Mouse (Mus musculus): ENCODE measurements around the gene Wfdc16.
A peak's percentile ranks its signal among the peaks of the same experiment; 100 is the strongest.
"Not testable (repeated sequence)": the region's sequence is repeated elsewhere in the genome, so short reads cannot be mapped to it uniquely, and the experiment has no call there.

Gene Wfdc16

DNA sequence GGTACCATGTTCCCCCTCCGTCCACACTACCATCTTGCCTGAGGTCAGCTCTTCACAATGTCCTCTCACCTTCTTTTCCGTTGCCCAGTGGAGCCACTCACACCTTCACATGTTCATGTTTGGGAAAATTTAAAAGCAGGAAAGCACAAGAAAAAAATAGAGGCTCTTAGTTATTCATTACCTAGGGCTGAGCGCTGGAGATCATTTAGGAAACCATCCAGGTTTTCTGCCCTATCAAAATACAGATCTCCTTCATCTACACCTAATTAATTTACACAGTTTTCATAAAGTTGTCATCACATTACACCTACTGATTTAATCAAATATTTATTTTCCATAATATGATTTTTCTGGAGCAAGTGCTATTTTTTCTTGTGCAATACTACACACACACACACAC lies at the start of gene Wfdc16:
TSS of gene Wfdc16 (minus strand) at position 101 of the 400 bp plus-strand sequence.
- DNase-seq: no peak

DNA sequence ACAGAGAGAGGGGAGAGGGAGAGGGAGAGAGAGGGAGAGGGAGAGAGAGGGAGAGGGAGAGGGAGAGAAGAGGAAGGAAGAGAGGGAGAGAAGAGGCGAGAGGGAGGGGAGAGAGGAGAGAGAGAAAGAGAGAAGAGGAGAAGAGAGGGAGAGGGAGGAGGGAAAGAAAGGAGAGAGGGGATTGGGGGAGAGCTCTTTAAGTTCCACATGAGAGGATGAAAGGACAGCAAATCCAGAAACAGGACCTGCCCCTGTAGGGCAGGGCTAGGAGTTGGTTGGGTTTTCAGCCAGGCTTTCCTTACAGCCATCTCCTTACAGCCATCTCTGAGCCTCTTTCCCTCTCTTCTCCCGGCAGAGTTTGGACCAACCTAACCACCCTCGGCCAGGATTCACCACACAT lies 46.2 kb upstream of the Wfdc16 start, which contains the start of gene Wfdc13:
TSS of gene Wfdc13 (plus strand) at position 301 of the 400 bp plus-strand sequence.
- DNase-seq: no peak

DNA sequence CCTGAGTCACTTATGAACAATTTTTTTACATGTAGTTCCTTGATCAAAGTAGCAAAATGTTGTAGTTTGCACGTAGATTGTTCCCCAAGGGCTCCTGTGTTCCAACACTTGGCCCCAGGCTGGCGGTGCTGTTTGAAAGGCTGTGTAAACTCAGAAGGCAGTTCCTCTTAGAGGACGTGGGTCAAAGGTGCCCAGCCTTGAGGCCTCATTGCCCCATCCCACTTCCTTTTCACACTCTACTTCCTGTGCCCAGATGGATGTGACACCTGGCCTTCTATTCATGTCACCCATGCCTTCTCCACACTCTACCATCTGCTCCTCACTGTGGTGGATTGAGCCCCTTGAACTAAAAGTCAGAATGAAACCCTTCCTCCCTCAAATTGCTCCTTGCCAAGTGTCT lies 41.3 kb upstream of the Wfdc16 start:
- DNase-seq: no peak

DNA sequence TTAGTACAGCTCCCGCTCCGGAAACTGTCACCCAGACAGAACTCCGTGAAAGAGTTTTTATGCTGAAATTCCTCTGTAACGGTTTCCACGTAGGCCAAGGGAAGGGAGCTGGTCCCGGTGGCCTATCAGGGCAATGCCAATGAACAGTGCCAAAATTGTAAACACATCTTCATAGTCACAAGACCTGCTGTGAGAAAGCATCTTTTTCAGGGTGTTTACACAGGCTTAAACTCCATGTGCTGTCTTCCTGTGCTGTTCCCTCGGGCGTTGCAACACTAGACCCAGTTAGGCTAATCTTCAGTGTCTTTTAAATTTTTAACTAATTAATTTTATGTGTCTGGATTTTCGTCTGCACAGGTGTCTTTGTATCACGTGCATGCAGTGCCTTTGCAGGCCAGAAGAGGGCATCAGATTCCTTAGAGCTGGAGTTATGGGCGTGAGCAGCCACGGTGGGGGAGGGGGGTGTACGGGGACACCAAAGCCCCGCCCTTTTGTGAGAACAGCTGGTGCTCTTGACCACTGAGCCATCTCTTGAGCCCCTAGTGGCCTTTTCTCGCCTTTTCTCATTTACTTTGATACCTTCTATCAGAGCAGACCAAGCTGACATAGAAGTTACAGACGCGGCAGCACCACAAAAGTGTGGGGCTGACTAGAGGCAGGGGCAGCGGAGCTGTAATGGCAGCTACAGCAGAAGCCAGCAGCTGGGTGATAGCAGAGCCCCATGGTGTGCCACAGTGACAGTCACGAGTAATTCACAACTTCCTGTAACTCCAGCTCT lies 40.4 kb upstream of the Wfdc16 start:
- peak; percentile 93 for DNase-seq

DNA sequence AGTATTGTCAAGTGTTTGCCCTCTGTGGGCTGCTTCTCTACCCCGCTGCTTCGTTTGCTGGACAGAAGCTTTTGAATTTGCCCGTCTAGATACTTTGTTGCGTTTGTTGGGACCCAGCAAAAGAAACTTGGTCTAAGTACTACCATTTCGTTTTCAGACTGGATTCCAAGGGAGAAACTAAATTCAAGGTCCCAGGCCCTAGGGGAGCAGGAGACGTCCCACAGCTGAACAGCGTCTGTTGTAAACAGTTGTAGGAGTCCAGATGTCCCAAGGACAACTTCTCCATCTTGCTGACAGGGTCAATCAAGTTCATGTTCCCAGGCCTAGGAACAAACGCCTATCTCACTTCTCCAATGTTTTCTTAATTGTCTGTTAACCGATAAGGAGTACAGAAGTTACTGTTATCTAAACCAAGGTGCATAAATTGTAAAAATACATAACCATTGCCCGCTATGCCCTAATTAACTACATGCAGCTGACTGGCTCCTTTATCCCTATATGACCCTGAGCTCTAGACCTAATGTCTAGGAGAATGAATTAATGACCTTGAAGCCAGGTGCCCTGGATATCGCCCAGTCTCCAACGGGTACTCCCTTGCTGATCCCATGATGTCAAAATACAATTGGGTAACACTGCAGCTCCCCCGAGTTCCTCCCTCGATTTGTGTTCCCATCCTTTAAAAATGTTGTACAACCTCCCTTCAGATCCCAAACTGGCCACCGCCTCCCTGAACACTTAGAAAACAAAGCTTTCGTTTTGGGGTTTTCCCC lies 38.5 kb upstream of the Wfdc16 start:
- no peak for DNase-seq

DNA sequence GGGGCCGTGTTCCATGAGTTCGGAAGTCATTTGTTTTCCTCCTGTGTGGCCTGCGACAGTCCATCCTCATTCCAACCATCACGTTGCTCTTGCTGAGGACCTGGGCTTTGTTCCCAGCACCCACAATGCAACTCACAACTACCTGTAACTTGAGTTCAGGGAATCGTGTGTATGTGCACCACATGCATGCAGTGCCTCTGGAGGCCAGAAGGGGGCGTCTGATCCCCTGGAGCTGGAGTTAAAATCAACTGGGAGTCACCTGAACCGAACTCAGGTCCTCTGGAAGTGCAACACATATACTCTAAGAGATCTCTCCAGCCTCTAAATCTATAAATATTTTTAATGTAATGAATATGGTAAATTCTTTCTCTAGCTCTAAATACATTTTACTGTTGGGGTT lies 37.5 kb upstream of the Wfdc16 start:
- DNase-seq: no peak

DNA sequence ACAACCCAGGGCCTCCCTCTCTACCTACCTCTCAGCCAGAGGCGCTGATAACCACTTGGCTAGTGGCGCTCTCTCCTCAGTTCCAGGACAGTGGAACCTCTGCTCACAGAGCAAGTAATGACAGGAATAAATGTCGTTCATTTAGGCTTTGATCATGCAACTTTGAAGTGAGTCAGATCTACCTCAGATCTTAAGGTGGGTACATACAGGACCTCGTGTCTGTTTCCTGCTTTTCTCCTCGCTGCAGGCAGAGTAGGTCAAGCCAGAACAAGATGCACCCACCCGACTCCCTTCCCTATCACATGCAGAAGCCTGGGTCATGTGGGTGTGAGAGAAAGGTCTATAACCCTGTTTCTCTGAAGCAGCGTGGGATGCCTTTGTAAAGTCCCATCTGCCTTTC lies 35.4 kb upstream of the Wfdc16 start, which contains the start of gene Wfdc11:
TSS of gene Wfdc11 (minus strand) at position 101 of the 400 bp plus-strand sequence.
- DNase-seq: no peak

DNA sequence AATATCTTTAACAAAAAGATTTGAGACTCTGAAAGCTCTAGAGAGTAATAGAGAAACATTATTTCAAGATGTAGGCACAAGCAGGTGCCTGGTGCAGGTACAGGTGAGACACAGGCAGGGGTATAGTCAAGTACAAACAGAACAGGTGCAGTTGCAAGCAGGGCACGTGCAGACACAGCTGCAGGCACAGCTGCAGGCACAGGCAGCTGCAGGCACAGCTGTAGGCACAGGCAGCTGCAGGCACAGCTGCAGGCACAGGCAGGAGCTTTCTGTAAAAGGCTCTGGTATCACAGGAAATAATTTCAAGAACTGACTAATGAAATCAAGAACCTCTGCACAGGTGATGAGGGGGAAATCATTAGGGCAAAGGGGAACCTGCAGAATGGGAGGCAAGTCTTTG lies 32.3 kb upstream of the Wfdc16 start:
- DNase-seq: no peak

DNA sequence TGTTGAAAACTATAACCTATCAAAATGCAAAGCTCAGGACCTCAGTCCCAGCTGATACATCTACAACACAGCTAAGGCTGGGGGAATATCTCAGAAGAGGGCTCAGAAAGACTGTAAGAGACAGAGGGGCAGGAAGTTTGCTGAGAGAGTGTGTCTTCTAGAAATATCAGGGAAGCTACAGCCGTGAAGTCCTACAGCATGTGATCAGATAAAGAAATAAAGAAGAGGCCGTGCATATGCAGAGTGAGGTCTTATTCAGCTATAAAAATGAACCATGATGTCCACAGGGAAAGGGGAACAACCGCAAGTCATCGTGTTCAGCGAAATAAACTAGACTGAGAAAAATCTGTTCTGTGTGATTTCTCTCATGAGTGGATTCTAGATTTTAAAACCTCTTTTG lies 31.7 kb upstream of the Wfdc16 start:
- no peak for DNase-seq

DNA sequence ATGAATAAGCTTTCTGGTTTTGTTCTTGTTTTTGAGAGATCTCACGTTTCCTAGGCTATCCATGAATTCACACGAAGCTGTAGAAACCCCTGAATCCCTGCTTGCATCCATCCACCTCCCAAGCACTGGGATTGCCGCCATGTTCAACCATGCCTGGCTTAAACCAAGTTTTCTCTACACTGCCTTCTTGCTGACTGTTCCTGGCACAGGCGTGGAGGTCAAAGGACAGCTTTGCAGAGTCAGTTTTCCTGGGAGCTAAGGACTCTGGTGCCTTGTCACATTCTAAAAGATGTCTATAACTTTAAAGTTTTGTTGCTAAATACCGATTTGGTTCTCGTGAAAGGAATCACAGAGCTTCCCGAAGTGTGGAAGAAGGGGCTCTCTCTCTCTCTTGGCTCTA lies 26.3 kb upstream of the Wfdc16 start:
- DNase-seq: no peak

DNA sequence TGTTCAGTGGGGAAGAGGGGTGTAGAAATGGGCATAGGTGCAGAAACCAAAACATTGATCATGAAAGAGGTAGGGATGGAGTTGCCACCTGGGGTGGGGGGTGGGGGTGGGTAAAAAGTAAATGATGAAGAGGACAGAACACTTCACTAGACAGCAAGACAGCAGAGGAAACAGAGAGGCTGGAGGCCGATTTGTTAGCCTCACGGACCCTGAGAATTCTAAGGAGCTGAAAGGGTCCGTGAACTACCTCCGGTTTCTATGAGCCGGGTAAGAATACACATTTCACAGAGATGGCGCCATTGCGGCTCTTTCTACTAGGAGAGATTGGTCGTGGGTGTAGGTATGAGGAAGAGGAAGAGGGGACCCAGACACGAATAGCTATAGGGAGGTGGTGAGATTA lies 17.9 kb upstream of the Wfdc16 start, which contains the start of gene Wfdc9:
TSS of gene Wfdc9 (minus strand) at position 101 of the 400 bp plus-strand sequence.
- DNase-seq: no peak

DNA sequence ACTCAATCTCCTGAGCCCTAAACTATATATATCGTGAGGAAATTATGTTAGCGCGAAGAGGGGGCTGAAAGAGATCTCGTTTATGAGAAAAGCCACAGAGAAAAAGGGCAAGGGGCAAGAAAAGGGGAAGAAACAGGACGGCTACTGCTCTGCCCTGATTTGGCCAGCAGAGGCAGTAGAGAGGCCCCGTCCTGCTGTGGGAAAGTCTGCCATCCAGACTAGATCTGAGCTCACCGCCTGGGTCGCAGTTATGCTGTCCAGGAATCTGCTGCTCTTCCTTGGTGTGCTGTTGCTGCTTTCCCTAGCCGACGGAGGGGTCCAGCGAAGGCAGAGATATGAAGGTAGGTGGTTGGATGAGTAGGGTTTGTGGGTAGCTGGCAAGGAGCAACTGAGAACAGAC lies 17.3 kb upstream of the Wfdc16 start, which contains the start of gene Wfdc10:
TSS of gene Wfdc10 (plus strand) at position 189 of the 400 bp plus-strand sequence.
- peak; percentile 65 for DNase-seq

DNA sequence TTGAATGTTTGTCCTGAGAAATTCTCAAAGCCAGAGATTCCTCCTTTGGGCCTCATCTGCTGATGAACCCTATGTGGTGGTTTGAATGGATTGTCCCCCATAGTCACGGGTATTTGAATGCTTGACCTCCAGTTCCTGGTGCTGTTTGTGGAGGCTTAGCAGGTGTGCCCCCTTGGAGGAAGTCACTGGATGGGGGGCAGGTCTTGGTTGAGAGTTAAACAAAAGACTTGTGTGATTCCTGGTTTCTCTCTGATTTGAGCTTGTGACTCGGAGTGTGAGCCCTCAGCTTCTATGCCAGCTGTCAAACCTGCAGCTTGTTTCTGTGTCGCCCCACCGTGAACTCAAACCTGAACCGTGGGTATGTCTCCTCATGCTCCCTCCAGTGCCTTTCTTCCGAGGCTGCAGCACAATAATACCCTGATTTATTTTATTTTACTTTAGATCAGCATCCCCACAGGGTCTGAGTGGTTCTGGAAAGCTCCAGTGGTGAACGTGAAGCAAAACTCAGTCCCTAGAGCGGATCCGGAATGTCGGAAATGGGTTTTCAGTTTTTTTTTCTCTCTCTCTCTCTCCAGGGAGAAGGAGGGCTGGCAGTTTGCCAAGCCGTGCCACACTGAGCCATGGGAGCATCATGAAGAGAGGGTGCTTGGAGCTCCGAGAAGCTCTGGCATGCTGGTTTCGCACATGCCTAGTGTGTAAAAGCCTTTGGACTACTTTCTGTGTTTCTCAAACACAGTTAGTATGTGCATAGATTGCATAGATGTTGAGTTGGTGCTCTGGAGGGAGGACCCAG lies 3.5 kb upstream of the Wfdc16 start:
- peak; percentile 12 for DNase-seq

DNA sequence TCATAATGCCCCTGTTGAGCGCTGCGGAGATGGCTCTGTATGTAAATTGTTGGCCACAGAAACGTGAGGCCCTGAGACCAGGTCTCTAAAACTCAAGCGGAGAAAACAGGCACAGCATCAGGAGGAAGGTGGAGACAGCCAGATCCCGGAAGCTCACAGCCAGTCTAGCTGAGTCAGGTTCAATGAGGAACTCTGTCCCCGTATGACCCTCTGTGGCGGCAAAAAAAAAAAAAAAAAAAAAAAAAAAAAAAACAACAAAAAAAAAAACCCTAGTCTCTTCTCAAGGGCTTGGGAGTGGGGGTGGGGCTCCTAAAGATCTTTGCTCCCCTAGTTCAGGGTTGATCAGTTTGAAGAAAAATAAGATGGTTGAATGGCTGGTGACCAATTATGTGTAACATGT lies 2.5 kb upstream of the Wfdc16 start:
- DNase-seq: no peak

DNA sequence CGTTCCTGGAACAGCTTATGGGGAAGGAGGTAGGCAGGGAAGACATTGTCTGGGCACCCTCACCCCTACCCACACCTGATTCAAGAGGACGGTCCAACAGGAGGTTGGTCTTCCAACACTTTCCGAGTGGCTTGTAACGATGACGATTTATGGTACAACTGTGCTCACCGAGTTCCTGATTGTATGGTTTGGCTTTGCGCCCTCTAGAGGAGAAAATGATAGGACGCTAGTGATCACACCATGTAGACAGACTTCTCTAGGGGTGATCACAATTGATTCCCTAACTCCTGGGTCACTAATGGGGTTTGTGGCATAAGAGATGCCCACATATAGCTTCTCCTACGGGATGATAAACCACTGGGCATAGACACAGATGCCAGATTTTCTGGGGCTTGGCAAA lies 3.3 kb downstream of the Wfdc16 start:
- DNase-seq: peak; percentile 11

DNA sequence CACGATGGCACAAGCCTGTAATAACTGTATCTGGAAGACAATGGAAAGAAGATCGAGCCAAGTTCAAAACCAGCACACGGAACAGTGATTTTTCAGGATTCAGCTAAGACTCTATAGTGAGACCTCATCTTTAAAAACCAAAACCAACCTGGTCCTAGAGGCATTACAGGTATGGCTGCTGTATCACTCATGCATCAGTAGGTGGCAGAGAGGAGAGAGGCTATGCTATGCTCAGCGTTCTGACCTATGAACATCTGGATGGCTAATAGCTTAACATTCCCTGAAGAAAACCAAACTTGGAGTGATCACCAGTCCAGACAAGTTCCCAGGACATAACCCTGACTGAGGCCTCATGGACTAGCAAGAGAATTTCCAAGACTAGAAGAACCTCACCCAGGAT lies 16.8 kb downstream of the Wfdc16 start:
- no peak for DNase-seq

DNA sequence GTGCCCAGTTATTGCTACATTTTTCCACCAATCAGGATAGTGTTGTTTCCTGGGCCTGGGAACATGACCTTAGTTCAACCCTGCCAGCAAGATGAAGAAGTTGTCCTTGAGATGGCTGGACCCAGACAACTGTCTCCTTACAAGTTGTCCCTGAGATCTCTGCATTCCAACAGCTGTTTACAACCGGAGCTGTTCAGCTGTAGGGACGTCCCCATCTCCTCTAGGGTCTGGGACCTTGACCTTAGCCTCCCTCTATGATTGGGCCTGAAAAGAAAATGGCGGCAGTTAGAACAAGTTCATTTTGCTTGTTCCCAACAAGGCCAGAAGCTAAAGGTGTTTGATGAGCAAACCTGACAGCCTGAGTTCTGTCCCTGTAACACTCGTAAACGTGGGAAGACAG lies 19.5 kb downstream of the Wfdc16 start:
- DNase-seq: no peak

DNA sequence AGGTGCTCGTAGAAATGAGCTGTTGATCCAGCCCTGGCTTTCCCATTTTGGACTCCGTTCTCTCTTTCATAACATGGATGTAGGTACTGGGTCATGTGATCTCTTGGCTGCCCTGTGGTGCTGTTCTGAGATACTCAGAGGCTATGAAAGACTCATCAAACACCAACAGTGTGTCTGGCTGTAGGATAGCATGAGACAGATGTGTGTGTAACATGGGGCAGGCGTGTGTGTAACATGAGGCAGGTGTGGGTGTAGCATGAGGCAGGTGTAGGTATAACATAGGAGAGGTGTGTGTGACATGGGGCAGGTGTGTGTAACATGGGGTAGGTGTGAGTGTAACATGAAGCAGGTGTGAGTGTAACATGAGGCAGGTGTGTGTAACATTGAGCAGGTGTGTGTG lies 23.2 kb downstream of the Wfdc16 start:
- DNase-seq: no peak

DNA sequence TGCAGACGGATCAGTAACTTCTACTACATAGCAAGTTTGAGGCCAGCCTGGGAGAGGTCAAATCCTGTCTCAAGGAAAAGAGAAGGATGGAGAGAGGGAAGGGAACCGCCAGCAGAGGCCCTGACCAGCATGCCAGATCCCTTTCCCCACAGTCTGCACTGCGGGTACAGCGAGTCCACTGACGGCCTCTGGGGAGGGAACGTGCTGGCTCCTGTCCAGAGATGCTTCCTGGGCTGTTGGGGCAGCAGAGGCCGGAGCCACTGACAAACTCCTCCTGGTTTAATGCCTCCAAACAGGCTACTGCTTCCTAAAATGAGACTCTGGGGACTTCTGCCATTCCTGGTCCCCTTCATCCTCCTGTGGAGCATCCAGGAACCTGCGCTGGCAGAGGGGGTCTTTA lies 25.1 kb downstream of the Wfdc16 start, which contains the start of the genes Wfdc6b and Wfdc8:
TSS of gene Wfdc6b (plus strand) at position 52 of the 400 bp plus-strand sequence.
TSS of gene Wfdc8 (minus strand) at position 156 of the 400 bp plus-strand sequence.
- DNase-seq: not testable (repeated sequence)

DNA sequence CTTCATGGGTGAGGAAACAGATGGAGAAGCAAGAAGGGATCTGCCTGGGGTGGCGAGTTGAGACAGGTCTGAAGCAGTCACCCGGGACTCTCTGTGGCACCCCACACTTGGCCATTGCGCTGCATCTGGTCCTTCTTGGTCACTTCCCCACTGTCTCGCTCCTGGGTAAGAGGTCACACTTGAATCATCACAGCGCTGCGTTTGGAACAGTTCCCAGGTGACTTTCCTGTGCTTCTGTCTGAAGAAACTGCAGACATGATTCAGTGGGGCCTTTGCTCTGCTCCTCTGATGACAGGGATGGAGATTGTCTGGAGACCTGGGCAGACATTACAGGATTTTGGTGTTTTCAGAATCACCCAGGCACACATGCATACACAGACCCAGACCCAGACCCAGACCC lies 29.8 kb downstream of the Wfdc16 start:
- no peak for DNase-seq

DNA sequence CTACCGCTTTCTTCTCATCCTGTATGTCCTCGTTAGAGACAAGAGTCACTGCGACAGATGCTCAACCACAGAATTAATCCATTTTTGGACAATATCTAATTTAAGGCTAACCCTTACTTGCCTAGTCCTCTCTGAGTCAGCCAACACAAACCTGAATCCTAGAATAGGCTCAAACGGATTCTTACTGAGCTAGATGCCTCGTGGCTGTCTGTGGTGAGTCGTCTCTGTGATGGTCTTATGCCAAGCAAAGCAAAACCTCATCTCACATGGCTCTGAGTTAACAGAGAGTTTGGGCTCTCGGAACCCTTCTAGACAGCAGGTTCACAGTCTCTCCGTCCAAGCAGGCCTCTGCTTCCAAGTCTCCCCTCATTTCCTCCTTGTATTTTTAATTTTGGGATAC lies 34.2 kb downstream of the Wfdc16 start:
- DNase-seq: no peak

DNA sequence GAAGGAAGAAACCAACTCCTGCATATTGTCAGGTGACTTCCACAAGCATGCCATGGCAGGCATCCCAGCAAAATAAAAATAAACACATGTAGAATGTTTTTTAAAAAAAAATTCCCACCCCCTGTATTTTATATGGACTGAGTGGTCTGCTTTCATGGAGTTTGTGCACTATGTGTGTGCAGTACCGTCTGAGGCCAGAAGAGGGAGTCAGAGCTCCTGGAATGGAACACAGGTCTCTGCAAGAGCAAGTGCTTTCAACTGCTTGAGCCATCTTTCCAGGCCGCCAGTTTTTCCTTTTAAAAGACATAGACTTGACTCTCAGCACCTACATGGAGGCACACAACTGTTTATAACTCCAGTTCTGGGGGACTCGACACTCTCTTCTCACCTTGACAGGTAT lies 35.1 kb downstream of the Wfdc16 start:
- no peak for DNase-seq

DNA sequence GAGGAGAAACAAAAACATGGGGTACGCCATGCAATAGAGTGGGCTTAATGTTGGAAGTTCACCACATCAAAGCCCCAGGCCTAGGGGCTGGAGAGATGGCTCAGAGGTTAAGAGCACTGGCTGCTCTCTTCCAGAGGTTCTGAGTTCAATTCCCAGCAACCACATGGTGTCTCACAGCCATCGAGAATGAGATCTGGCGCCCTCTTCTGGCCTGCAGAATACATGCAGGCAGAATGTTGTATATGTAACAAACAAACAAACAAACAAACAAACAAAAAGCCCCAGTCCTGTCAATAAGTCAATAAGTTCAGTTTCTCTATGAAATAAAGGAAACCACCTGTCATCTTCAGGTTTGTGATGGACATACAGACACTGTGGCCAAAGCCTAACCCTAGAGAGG lies 38.4 kb downstream of the Wfdc16 start:
- DNase-seq: no peak
